Mouse (Mus musculus): ENCODE data around the gene Hmg20a.
A peak's percentile ranks its signal among the peaks of the same experiment; 100 is the strongest.

The Hmg20a gene

GRCm38 (mm10) chr9:56527951-56528350 lies 109.5 kb downstream of the Hmg20a start:
- DNase-seq (ENCODE audit: low spot score in 2 of 2), result no peak

- no peak for DNase-seq (ENCODE audit: low spot score in 2 of 2)
Measured at GRCm38 (mm10) chr9:56531991-56532390, 113.6 kb downstream of the Hmg20a start.

DNA sequence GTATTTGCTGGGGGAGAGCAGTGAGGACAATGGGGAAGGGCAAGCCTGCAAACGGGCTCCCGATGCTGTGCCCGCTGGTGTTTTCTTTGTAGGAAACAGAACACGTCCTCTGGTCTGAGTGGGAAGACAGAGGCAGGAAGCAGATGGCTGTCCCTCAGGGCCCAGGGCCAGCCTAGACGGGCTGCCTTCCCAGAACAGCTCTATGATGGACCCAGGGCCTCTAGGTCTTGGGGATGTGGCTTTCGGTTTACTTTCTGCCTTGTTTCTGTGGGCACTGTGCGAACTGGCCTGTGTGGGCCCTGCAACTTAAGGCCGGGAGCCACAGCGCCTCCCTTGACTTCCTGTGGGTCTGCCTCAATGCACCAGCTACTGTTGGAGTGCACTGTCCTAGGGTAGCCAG lies 115.5 kb downstream of the Hmg20a start:
- no peak for DNase-seq (ENCODE audit: low spot score in 2 of 2)

- no peak for DNase-seq (ENCODE audit: low spot score in 2 of 2)
Measured at GRCm38 (mm10) chr9:56534727-56535126, 116.3 kb downstream of the Hmg20a start.

- DNase-seq (ENCODE audit: low spot score in 2 of 2), result no peak
Measured at GRCm38 (mm10) chr9:56535361-56535760, 117.0 kb downstream of the Hmg20a start.

GRCm38 (mm10) chr9:56540051-56540450 lies 121.6 kb downstream of the Hmg20a start:
- DNase-seq (ENCODE audit: low spot score in 2 of 2), result no peak

DNA sequence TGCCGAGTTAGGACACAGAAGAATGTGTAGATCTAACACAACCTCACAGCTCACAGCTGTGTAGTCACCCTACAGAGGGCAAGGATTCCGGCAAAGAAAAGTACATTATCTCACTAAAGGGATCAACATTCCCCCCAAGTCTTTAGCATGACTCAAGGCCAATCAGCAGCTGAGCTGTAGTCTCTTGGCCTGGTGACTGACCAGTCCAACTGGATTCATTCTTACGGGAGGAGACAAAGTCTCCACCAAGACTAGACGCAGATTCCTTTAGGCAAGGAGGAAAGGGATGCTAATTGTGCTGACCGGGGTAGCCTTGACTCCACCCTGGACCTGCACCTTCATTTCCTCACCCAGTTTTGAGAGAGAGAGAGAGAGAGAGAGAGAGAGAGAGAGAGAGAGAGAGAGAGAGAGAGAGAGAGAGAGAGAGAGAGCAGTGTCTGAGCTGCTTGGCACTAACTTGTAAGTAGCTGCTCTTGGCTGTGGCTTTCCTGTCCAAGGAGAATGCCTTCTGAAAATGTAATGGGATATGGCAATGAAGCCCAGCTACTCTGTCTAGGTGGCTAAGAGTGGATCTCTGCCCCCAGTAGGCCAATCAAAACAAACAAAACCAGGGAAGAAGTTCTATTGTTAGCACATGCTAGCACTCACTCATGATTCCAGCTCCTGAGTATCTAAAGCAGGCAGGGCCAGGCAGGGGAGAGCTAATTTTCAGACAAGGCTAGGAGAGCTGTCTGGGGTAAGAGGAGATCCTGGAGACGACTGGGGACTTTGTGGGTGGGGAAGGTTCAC lies 126.5 kb downstream of the Hmg20a start:
- peak in 1 of 2 experiments; percentile 37 for DNase-seq (ENCODE audit: low spot score in 2 of 2)
